Mouse (Mus musculus) liver, embryonic 16.5 days (tissue): ENCODE data around the gene Nfib. TPM values are rescaled to one million over a fixed set of nuclear protein-coding genes. Genes with fewer than 3 reads are reported as not detected.

Experiments used
- ATAC-seq: fragments of 200-750 bp; cut with Nextera tagmentation; 2 replicates; pipeline ENCODE4 v1.8.0; 2017; ENCODE audit warnings: low read depth, mild to moderate bottlenecking, moderate number of reproducible peaks, moderate library complexity
- H3K27ac ChIP-seq: fragments of 300-500 bp; sonication (generic); 2 replicates; pipeline ENCODE4 v1.5.1; 2014; ENCODE audit warnings: mild to moderate bottlenecking, low read length
- H3K27me3 ChIP-seq: fragments of 300-500 bp; sonication (generic); 2 replicates; pipeline ENCODE4 v1.6.1; 2014; ENCODE audit warnings: low read depth, low read length, mixed read lengths; ENCODE audit not compliant: control insufficient read depth, insufficient read depth
- H3K36me3 ChIP-seq: fragments of 300-500 bp; sonication (generic); 2 replicates; pipeline ENCODE4 v1.6.1; 2014; ENCODE audit warnings: mild to moderate bottlenecking; ENCODE audit not compliant: control insufficient read depth, insufficient read depth
- H3K4me1 ChIP-seq: fragments of 300-500 bp; sonication (generic); 2 replicates; pipeline ENCODE4 v1.6.1; 2014; ENCODE audit warnings: low read depth, low read length, mixed read lengths; ENCODE audit not compliant: control insufficient read depth
- H3K4me2 ChIP-seq: fragments of 300-500 bp; sonication (generic); 2 replicates; pipeline ENCODE4 v1.6.1; 2014; ENCODE audit warnings: low read depth, low read length, mixed read lengths
- H3K4me3 ChIP-seq: fragments of 300-500 bp; sonication (generic); 2 replicates; pipeline ENCODE4 v1.5.1; 2014; ENCODE audit warnings: low read depth, mild to moderate bottlenecking, low read length
- H3K9ac ChIP-seq: fragments of 300-500 bp; sonication (generic); 2 replicates; pipeline ENCODE4 v1.6.1; 2014; ENCODE audit warnings: low read depth, low read length
- H3K9me3 ChIP-seq: fragments of 300-500 bp; sonication (generic); replicated peaks from 2 replicates; pipeline ENCODE4 v1.6.1; 2016; ENCODE audit warnings: low read length; ENCODE audit not compliant: control insufficient read depth
- WGBS: fragments of 180-500 bp; shearing (Covaris S2); extraction: QIAGEN DNeasy Blood & Tissue Kit; methylation state at CpG from one replicate; pipeline ENCODE4 v1.1.7; 2014; ENCODE audit not compliant: insufficient replicate concordance; 5-methylcytosine and 5-hydroxymethylcytosine counted together
- polyA plus RNA-seq: library from polyadenylated mRNA; unstranded; fragments of >200 nt; fragmentation: Nextera tagmentation; extraction: Ambion mirVana; gene quantifications from 2 replicates; pipeline ENCODE4 v1.2.1, GENCODE M21; 2015

Nfib gene
- polyA plus RNA-seq, 1 experiment from 2014 or later = 5.4 TPM

DNA sequence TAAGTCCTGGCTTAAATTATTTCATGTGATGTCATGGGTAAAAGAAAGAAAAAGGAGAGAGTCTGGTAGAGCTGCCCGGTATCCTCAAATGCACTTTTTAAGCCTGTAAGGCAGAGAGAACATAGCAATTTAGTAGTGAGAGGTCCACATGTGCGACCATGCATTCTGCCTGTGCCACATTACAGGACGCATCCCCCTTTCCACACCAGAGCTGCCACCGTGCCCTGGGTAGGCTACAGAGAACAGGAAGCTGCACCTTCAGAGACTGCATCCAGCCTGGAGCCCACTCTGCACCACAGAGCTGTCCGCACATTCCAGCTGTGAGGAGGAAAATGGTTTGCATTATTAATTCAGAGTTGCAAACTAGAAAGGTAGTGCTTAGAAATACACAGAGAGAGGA, 331.0 kb downstream of the Nfib start:
- H3K4me2 ChIP-seq = no peak overlapping the region
- no peaks in the 10 kb centered on the region for H3K4me1 ChIP-seq
- WGBS = 61% methylated on average over 5 of the region's 5 CpGs
- H3K9ac ChIP-seq = no peak overlapping the region
- H3K4me3 ChIP-seq = no peak overlapping the region
- no peak overlapping the region for H3K27ac ChIP-seq
- no peaks in the 10 kb centered on the region for H3K27me3 ChIP-seq
- no peaks in the 10 kb centered on the region for H3K36me3 ChIP-seq
- ATAC-seq = no peak
- no peaks in the 10 kb centered on the region for H3K9me3 ChIP-seq

DNA sequence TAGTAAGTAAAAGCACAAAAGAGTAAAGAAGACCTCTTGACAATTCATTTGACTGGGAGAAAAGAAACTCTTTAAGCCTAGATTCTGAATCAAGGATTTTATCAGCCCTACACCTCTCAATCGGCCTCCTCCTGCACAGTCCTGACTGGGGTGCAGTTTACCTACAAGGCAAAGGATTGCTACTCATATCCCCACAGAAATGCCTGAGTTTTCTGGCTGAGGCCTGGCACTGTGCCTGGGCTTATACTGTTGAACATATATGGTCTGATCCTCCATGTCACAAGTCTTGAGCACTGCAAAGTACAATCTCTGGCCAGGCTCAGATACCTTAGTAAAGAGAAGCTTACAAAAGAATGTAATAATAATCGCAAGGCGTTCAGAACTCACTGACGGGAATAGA, 333.3 kb downstream of the Nfib start:
- Histone ChIP-seq H3K4me2 (no peak overlapping the region), H3K27me3 (no peaks in the 10 kb centered on the region), H3K9me3 (no peaks in the 10 kb centered on the region), H3K27ac (no peak overlapping the region), H3K4me1 (no peaks in the 10 kb centered on the region), H3K9ac (no peak overlapping the region), H3K4me3 (no peak overlapping the region), H3K36me3 (no peaks in the 10 kb centered on the region)
- no peak for ATAC-seq
- 81% methylated on average over 4 of the region's 4 CpGs for WGBS

DNA sequence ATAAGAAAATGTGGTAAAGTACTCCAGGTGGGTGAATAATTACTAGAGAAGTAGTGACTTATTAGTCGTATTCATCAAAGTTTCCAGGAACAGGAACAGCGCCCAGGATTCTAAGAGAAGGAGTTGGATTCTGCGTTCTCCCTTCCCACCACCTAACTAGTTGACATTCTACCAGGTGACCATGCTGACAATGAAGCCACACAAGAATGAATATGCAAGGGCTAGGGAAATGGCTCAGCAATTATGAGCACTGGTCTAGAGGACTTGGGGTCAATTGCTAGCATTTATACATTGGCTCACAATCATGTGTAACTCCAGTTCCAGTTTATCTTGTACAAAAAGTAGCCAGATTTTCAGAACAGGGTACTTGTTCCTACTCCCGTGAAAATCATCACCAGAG, 334.1 kb downstream of the Nfib start:
- H3K36me3 ChIP-seq = no peaks in the 10 kb centered on the region
- H3K27me3 ChIP-seq = no peaks in the 10 kb centered on the region
- 69% methylated on average over 4 of the region's 4 CpGs for WGBS
- no peak overlapping the region for H3K27ac ChIP-seq
- no peak overlapping the region for H3K4me2 ChIP-seq
- H3K4me1 ChIP-seq = no peaks in the 10 kb centered on the region
- ATAC-seq = no peak
- no peak overlapping the region for H3K9ac ChIP-seq
- no peaks in the 10 kb centered on the region for H3K9me3 ChIP-seq
- no peak overlapping the region for H3K4me3 ChIP-seq

DNA sequence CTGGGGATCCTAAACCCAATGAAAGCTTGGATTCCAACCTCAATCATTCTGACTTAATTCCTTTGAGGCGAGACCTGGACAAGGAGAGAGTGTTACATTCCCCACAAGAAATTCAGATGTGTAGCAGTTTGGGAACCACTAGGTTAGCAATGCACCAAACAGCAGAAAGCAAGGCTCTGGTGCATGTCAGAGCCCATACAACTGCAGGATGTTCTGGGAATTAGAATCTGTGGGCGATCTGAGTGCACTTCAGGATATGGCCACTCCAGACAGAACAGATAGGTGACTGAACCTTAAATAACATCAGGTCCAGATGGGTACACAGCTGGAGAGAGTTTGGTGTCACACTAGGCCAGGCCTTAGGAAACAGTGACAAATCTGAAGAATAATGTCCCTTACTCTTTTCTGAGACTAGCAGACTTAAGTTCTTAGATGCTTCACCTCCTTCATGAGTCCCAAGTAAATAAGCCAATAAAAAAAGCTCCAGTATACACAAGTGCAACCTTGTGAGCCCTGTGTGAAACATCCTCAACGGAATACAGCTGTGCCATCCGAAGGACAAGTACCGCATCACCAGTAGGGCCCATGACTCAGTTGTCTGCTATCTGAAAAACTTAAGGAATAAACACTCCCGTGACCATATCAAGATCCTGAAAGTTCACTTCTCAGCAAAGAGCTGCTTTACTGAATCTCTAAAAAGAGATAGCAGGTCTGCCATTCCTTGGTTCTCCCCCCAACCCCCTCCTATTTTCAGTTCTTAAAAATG, 336.4 kb downstream of the Nfib start:
- Histone ChIP-seq H3K27me3 (no peaks in the 10 kb centered on the region), H3K9ac (no peak overlapping the region), H3K4me2 (no peak overlapping the region), H3K9me3 (no peaks in the 10 kb centered on the region), H3K27ac (no peak overlapping the region), H3K4me3 (no peak overlapping the region), H3K36me3 (no peaks in the 10 kb centered on the region), H3K4me1 (no peaks in the 10 kb centered on the region)
- ATAC-seq = no peak
- WGBS = 66% methylated on average over 6 of the region's 6 CpGs

DNA sequence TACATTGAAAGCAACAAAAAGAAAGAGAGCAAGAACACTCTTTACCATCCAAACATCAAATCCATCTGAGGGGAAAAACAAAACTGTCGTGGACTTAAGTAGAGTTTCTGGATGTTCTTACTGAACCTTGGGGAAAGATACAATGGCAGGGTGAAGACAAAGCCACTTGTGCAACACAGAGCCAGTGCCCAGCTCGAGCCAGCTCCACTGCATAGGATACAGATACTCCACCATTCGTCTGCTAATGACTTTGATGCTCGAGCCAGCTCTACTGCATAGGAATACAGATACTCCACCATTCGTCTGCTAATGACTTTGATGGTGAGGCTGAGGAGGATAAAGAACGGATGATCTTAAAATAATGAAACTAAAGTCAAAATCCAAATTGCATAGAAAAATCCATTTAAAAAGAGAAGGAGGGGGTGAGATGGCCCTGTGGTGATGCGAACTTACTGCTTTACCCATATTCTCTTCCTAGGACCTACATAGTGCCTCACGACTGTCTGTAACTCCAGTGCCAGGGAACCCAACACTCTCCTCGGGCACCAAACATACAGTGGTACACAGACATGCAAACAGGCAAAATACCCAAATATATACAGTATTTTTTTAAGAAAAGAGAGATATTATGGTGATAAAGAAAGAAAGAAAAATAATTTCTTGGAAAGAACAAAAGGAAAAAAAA, 337.3 kb downstream of the Nfib start:
- WGBS = 57% methylated on average over 9 of the region's 9 CpGs
- H3K9me3 ChIP-seq = no peaks in the 10 kb centered on the region
- H3K27me3 ChIP-seq = no peaks in the 10 kb centered on the region
- no peak overlapping the region for H3K4me3 ChIP-seq
- H3K4me2 ChIP-seq = no peak overlapping the region
- H3K27ac ChIP-seq = no peak overlapping the region
- ATAC-seq = no peak
- H3K4me1 ChIP-seq = no peaks in the 10 kb centered on the region
- no peaks in the 10 kb centered on the region for H3K36me3 ChIP-seq
- no peak overlapping the region for H3K9ac ChIP-seq

DNA sequence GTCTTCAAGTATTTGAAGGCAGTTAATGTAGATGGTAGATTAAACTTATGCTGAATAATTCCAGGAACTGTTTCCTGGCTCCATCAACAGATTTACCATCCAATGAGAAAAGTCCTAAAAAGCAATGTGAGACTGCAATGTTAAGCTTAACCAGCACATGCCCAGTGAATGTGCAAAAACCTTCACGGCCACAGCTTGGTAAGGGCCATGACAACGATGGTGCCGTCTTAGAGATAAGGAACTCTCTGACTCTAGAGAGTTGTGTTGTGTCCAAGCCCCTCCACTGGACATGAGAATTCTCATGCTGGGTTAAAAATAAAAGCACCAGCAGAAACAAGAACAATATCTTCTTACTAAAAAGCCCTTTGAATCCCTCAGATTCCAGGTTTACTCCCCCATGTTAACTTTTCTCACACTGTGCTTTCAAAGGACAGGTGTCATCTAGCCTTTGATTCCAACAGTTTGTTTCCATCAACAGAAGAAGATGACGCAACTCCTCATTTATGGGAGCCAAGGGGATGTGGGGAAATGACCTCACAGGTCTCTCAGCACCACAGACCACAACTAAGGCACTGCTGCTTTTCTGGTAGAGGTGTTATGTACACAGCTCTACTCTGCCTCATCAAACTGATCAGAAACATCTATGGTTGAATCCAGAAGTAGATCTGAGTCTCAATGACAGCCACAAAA, 340.7 kb downstream of the Nfib start:
- Histone ChIP-seq H3K27ac (no peak overlapping the region), H3K27me3 (no peaks in the 10 kb centered on the region), H3K9ac (no peak overlapping the region), H3K4me3 (no peak overlapping the region), H3K9me3 (no peaks in the 10 kb centered on the region), H3K4me2 (no peak overlapping the region), H3K36me3 (no peaks in the 10 kb centered on the region), H3K4me1 (no peaks in the 10 kb centered on the region)
- WGBS = 39% methylated on average over 4 of the region's 4 CpGs
- no peak for ATAC-seq

DNA sequence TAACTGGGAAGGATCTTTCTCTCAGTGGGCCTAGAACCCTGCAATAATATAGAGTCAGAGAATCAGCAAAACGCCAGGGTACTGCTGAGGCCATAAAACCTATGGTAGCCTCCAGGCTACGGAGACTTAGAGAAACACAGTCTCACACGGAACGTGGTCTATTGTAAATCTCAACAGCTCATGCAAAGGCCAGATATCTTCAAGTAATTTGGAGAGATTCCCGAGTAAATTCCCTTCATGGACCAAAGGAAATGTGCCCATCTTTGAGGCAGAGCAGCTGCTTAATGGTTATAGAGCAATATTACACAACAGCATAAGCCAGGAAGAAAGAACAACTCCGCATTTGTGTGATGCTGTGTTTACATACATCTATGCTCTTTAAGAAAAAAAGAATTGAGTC, 341.6 kb downstream of the Nfib start:
- no peaks in the 10 kb centered on the region for H3K27me3 ChIP-seq
- H3K4me3 ChIP-seq = no peak overlapping the region
- no peaks in the 10 kb centered on the region for H3K36me3 ChIP-seq
- no peak overlapping the region for H3K4me2 ChIP-seq
- H3K4me1 ChIP-seq = no peaks in the 10 kb centered on the region
- H3K9ac ChIP-seq = no peak overlapping the region
- no peak overlapping the region for H3K27ac ChIP-seq
- no peaks in the 10 kb centered on the region for H3K9me3 ChIP-seq
- ATAC-seq = no peak
- 64% methylated on average over 6 of the region's 6 CpGs for WGBS

DNA sequence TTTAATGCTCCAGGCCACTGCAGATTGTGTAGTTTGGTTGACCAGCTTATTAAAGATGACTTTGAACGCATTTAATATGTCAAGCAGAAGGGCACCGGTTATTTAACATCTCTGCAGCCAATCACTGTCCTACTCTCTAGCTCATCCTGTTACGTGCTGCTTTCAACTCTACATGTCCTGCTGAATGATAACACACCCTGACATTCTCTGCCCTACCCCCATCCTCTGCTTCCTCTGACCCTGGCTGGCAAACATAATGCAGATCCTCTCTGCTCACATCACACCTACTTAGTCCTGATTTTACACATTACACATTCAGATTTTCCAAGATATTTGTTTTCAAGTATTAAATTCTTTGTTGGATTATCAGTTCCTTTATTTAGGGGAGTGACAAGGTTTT, 343.3 kb downstream of the Nfib start:
- ATAC-seq = peak; percentile 41; the same call in 1 of the 2 replicates
- WGBS = 39% methylated on average over 3 of the region's 3 CpGs
- no peak overlapping the region for H3K4me3 ChIP-seq
- no peaks in the 10 kb centered on the region for H3K4me1 ChIP-seq
- H3K36me3 ChIP-seq = no peaks in the 10 kb centered on the region
- H3K27ac ChIP-seq = no peak overlapping the region
- H3K9ac ChIP-seq = no peak overlapping the region
- H3K9me3 ChIP-seq = no peaks in the 10 kb centered on the region
- no peaks in the 10 kb centered on the region for H3K27me3 ChIP-seq
- no peak overlapping the region for H3K4me2 ChIP-seq

DNA sequence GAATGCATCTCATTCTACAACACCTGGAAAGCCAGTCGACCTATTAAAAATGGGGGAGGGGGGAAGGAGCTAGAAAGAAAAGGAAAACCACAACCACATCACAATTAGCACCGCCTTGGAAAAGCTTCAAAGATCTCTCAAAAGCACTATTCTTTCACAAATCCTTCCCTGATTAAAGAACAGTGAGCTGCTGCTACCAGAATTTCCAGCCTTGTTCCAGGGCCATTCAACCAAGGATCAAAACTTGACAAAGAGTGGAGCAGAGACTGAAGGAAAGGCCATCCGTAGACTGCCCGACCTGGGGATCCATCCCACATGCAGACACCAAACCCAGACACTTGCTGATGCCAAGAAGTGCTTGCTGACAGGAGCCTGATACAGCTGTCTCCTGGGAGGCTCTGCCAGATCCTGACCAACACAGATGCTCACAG, 345.5 kb downstream of the Nfib start:
- Histone ChIP-seq H3K36me3 (no peaks in the 10 kb centered on the region), H3K9ac (no peak overlapping the region), H3K4me2 (no peak overlapping the region), H3K9me3 (no peaks in the 10 kb centered on the region), H3K4me3 (no peak overlapping the region), H3K4me1 (no peaks in the 10 kb centered on the region), H3K27me3 (no peaks in the 10 kb centered on the region), H3K27ac (no peak overlapping the region)
- 45% methylated on average over 4 of the region's 4 CpGs for WGBS
- ATAC-seq = no peak
